Mouse (Mus musculus): ENCODE measurements at regions not wholly inside any gene's neighbourhood (a gene's known extent, or its start where the extent isn't known, plus 50 kb on each side); places are given as distances from the start of the nearest gene placed in this dataset.
A peak's percentile ranks its signal among the peaks of the same experiment; 100 is the strongest.

GRCm38 (mm10) chr17:83276000-83276891 lies 61.2 kb downstream of the Pkdcc start:
- H3K9ac ChIP-seq (ENCODE audit: low read length) = peak overlapping the region; percentile 93
- no peaks in the 10 kb centered on the region for H3K9me3 ChIP-seq (replicated peaks; ENCODE audit: control insufficient read depth, low read length)
- 1% methylated on average over 59 of the region's 64 CpGs for WGBS
- H3K27me3 ChIP-seq (ENCODE audit: control insufficient read depth, insufficient read depth, low read length) = no peaks in the 10 kb centered on the region; the same call in 1 of the 2 replicates
- no peaks in the 10 kb centered on the region for H3K36me3 ChIP-seq (ENCODE audit: control insufficient read depth, insufficient read depth)
- H3K4me3 ChIP-seq (ENCODE audit: low read length) = peak overlapping the region; percentile 66
- peak; percentile 86 for ATAC-seq (replicated peaks; ENCODE audit: extremely low read depth, insufficient read depth, low FRiP score)
- peaks cover 33% of the 10 kb centered on the region for H3K4me1 ChIP-seq (ENCODE audit: control insufficient read depth, insufficient read depth, low read length)
- H3K4me2 ChIP-seq (ENCODE audit: low read depth, low read length) = peak overlapping the region; percentile 98
- peak overlapping the region; percentile 99 for H3K27ac ChIP-seq (ENCODE audit: low read length)

GRCm38 (mm10) chr17:83277117-83277947 lies 62.2 kb downstream of the Pkdcc start:
- peak overlapping the region; percentile 98 for H3K4me2 ChIP-seq (ENCODE audit: low read depth, low read length)
- H3K27me3 ChIP-seq (ENCODE audit: control insufficient read depth, insufficient read depth, low read length) = no peaks in the 10 kb centered on the region; the same call in 1 of the 2 replicates
- H3K27ac ChIP-seq (ENCODE audit: low read length) = peak overlapping the region; percentile 99
- H3K36me3 ChIP-seq (ENCODE audit: control insufficient read depth, insufficient read depth) = no peaks in the 10 kb centered on the region
- peak; percentile 58 for ATAC-seq (replicated peaks; ENCODE audit: extremely low read depth, insufficient read depth, low FRiP score)
- H3K9ac ChIP-seq (ENCODE audit: low read length) = peak overlapping the region; percentile 93
- 10% methylated on average over 26 of the region's 26 CpGs for WGBS
- no peaks in the 10 kb centered on the region for H3K9me3 ChIP-seq (replicated peaks; ENCODE audit: control insufficient read depth, low read length)
- peaks cover 33% of the 10 kb centered on the region for H3K4me1 ChIP-seq (ENCODE audit: control insufficient read depth, insufficient read depth, low read length)
- peak overlapping the region; percentile 66 for H3K4me3 ChIP-seq (ENCODE audit: low read length)

GRCm38 (mm10) chr17:83277948-83278924 lies 63.1 kb downstream of the Pkdcc start:
- Histone ChIP-seq H3K27ac (ENCODE audit: low read length) (peak overlapping the region; percentile 99), H3K4me3 (ENCODE audit: low read length) (no peak overlapping the region), H3K4me2 (ENCODE audit: low read depth, low read length) (peak overlapping the region; percentile 98), H3K36me3 (ENCODE audit: control insufficient read depth, insufficient read depth) (no peaks in the 10 kb centered on the region), H3K9me3 (replicated peaks; ENCODE audit: control insufficient read depth, low read length) (no peaks in the 10 kb centered on the region), H3K27me3 (ENCODE audit: control insufficient read depth, insufficient read depth, low read length) (no peaks in the 10 kb centered on the region), H3K4me1 (ENCODE audit: control insufficient read depth, insufficient read depth, low read length) (peaks cover 33% of the 10 kb centered on the region), H3K9ac (ENCODE audit: low read length) (peak overlapping the region; percentile 93)
- 44% methylated on average over 14 of the region's 14 CpGs for WGBS
- ATAC-seq (replicated peaks; ENCODE audit: extremely low read depth, insufficient read depth, low FRiP score) = no peak

- Histone ChIP-seq H3K4me3 (ENCODE audit: low read length) (no peak overlapping the region), H3K9me3 (replicated peaks; ENCODE audit: control insufficient read depth, low read length) (no peaks in the 10 kb centered on the region), H3K4me2 (ENCODE audit: low read depth, low read length) (no peak overlapping the region), H3K27ac (ENCODE audit: low read length) (no peak overlapping the region), H3K27me3 (ENCODE audit: control insufficient read depth, insufficient read depth, low read length) (no peaks in the 10 kb centered on the region), H3K9ac (ENCODE audit: low read length) (no peak overlapping the region), H3K4me1 (ENCODE audit: control insufficient read depth, insufficient read depth, low read length) (peaks cover 17% of the 10 kb centered on the region), H3K36me3 (ENCODE audit: control insufficient read depth, insufficient read depth) (no peaks in the 10 kb centered on the region)
- WGBS = 71% methylated on average over 3 of the region's 3 CpGs
- no peak for ATAC-seq (replicated peaks; ENCODE audit: extremely low read depth, insufficient read depth, low FRiP score)
These were observed 67.4 kb upstream of the Eml4 start for GRCm38 (mm10) chr17:83283328-83283727.

- H3K4me3 ChIP-seq (ENCODE audit: low read length) = peak overlapping the region; percentile 23; the same call in 1 of the 2 replicates
- WGBS = 52% methylated on average over 6 of the region's 6 CpGs
- 0 out of 2 replicates have a peak, but pooled peaks have one; percentile 3 for ATAC-seq (replicated peaks; ENCODE audit: extremely low read depth, insufficient read depth, low FRiP score)
- no peaks in the 10 kb centered on the region for H3K27me3 ChIP-seq (ENCODE audit: control insufficient read depth, insufficient read depth, low read length)
- H3K36me3 ChIP-seq (ENCODE audit: control insufficient read depth, insufficient read depth) = no peaks in the 10 kb centered on the region
- H3K4me2 ChIP-seq (ENCODE audit: low read depth, low read length) = peak overlapping the region; percentile 49
- no peaks in the 10 kb centered on the region for H3K9me3 ChIP-seq (replicated peaks; ENCODE audit: control insufficient read depth, low read length)
- 0 out of 2 replicates have a peak overlapping the region, but pooled peaks have one; percentile 5 for H3K27ac ChIP-seq (ENCODE audit: low read length)
- peaks cover 9% of the 10 kb centered on the region for H3K4me1 ChIP-seq (ENCODE audit: control insufficient read depth, insufficient read depth, low read length)
- H3K9ac ChIP-seq (ENCODE audit: low read length) = peak overlapping the region; percentile 32; the same call in 1 of the 2 replicates
These were observed 63.2 kb upstream of the Eml4 start for GRCm38 (mm10) chr17:83287381-83288142.

GRCm38 (mm10) chr17:83288143-83288492 lies 62.6 kb upstream of the Eml4 start:
- 0 out of 2 replicates have a peak overlapping the region, but pooled peaks have one; percentile 5 for H3K27ac ChIP-seq (ENCODE audit: low read length)
- no peaks in the 10 kb centered on the region for H3K36me3 ChIP-seq (ENCODE audit: control insufficient read depth, insufficient read depth)
- peak overlapping the region; percentile 32; the same call in 1 of the 2 replicates for H3K9ac ChIP-seq (ENCODE audit: low read length)
- H3K9me3 ChIP-seq (replicated peaks; ENCODE audit: control insufficient read depth, low read length) = no peaks in the 10 kb centered on the region
- ATAC-seq (replicated peaks; ENCODE audit: extremely low read depth, insufficient read depth, low FRiP score) = peak; percentile 79
- peaks cover 9% of the 10 kb centered on the region for H3K4me1 ChIP-seq (ENCODE audit: control insufficient read depth, insufficient read depth, low read length)
- 13% methylated on average over 7 of the region's 7 CpGs for WGBS
- H3K27me3 ChIP-seq (ENCODE audit: control insufficient read depth, insufficient read depth, low read length) = no peaks in the 10 kb centered on the region
- H3K4me3 ChIP-seq (ENCODE audit: low read length) = peak overlapping the region; percentile 23
- peak overlapping the region; percentile 49 for H3K4me2 ChIP-seq (ENCODE audit: low read depth, low read length)

- 33% methylated on average over 13 of the region's 13 CpGs for WGBS
- Histone ChIP-seq H3K27me3 (ENCODE audit: control insufficient read depth, insufficient read depth, low read length) (no peaks in the 10 kb centered on the region), H3K27ac (ENCODE audit: low read length) (no peak overlapping the region), H3K9ac (ENCODE audit: low read length) (no peak overlapping the region), H3K36me3 (ENCODE audit: control insufficient read depth, insufficient read depth) (no peaks in the 10 kb centered on the region), H3K4me1 (ENCODE audit: control insufficient read depth, insufficient read depth, low read length) (peaks cover 10% of the 10 kb centered on the region), H3K9me3 (replicated peaks; ENCODE audit: control insufficient read depth, low read length) (no peaks in the 10 kb centered on the region), H3K4me2 (ENCODE audit: low read depth, low read length) (peak overlapping the region; percentile 52), H3K4me3 (ENCODE audit: low read length) (0 out of 2 replicates have a peak overlapping the region, but pooled peaks have one; percentile 4)
- no peak for ATAC-seq (replicated peaks; ENCODE audit: extremely low read depth, insufficient read depth, low FRiP score)
These were observed 55.0 kb upstream of the Eml4 start for GRCm38 (mm10) chr17:83295526-83296238.
